Mouse (Mus musculus): ENCODE data around the gene Hoxa11.

Gene Hoxa11

GRCm38 (mm10) chr6:52220003-52220864, 25.4 kb downstream of the Hoxa11 start:
- DNase-seq (ENCODE audit: low read depth, low spot score): no peak

- DNase-seq (ENCODE audit: low read depth, low spot score): no peak
Measured at GRCm38 (mm10) chr6:52219234-52219942, 26.2 kb downstream of the Hoxa11 start.

- DNase-seq (ENCODE audit: low read depth, low spot score): no peak
Measured at GRCm38 (mm10) chr6:52218643-52219215, 26.9 kb downstream of the Hoxa11 start.

- no peak for DNase-seq (ENCODE audit: low read depth, low spot score)
Measured at GRCm38 (mm10) chr6:52217895-52218642, 27.5 kb downstream of the Hoxa11 start.

- DNase-seq (ENCODE audit: low read depth, low spot score): peak; percentile 83
Measured at GRCm38 (mm10) chr6:52217459-52217768, 28.2 kb downstream of the Hoxa11 start.

GRCm38 (mm10) chr6:52216691-52217458, 28.7 kb downstream of the Hoxa11 start:
- no peak for DNase-seq (ENCODE audit: low read depth, low spot score)

- DNase-seq (ENCODE audit: low read depth, low spot score): no peak
Measured at GRCm38 (mm10) chr6:52215771-52216535, 29.7 kb downstream of the Hoxa11 start.

GRCm38 (mm10) chr6:52215070-52215469, 30.5 kb downstream of the Hoxa11 start:
- DNase-seq (ENCODE audit: low read depth, low spot score): no peak

GRCm38 (mm10) chr6:52214271-52214670, 31.3 kb downstream of the Hoxa11 start:
- no peak for DNase-seq (ENCODE audit: low read depth, low spot score)

- no peak for DNase-seq (ENCODE audit: low read depth, low spot score)
Measured at GRCm38 (mm10) chr6:52213119-52213986, 32.3 kb downstream of the Hoxa11 start, which contains the start of the genes Hoxa3 and Gm28308. Gene Hoxa3, minus strand, starts transcription at chr6:52213336. Gene Gm28308, minus strand, starts transcription at chr6:52213339.

GRCm38 (mm10) chr6:52212556-52213118, 33.0 kb downstream of the Hoxa11 start:
- DNase-seq (ENCODE audit: low read depth, low spot score): no peak

- no peak for DNase-seq (ENCODE audit: low read depth, low spot score)
Measured at GRCm38 (mm10) chr6:52211961-52212360, 33.6 kb downstream of the Hoxa11 start.

- no peak for DNase-seq (ENCODE audit: low read depth, low spot score)
Measured at GRCm38 (mm10) chr6:52211170-52211935, 34.3 kb downstream of the Hoxa11 start.

- no peak for DNase-seq (ENCODE audit: low read depth, low spot score)
Measured at GRCm38 (mm10) chr6:52209685-52210046, 35.9 kb downstream of the Hoxa11 start.

GRCm38 (mm10) chr6:52208868-52209684, 36.5 kb downstream of the Hoxa11 start:
- DNase-seq (ENCODE audit: low read depth, low spot score): no peak

GRCm38 (mm10) chr6:52208072-52208867, 37.3 kb downstream of the Hoxa11 start, which contains the start of gene Hoxa6:
Gene Hoxa6, minus strand, starts transcription at chr6:52208722.
- no peak for DNase-seq (ENCODE audit: low read depth, low spot score)

GRCm38 (mm10) chr6:52207684-52207976, 38.0 kb downstream of the Hoxa11 start:
- no peak for DNase-seq (ENCODE audit: low read depth, low spot score)
